Mouse (Mus musculus) forebrain, embryonic 13.5 days (tissue): Measurements from ENCODE around the gene Sash1. TPM values are rescaled to one million over a fixed set of nuclear protein-coding genes. Genes with fewer than 3 reads are reported as not detected.

Experiments
- ATAC-seq: fragments of 200-750 bp; cut with Nextera tagmentation; 2 replicates; pipeline ENCODE4 v1.8.0; 2017
- H3K27ac ChIP-seq: fragments of 300-500 bp; sonication (generic); 2 replicates; pipeline ENCODE4 v1.5.1; 2015; ENCODE audit warnings: inconsistent platforms, mild to moderate bottlenecking, moderate library complexity
- H3K27me3 ChIP-seq: fragments of 300-500 bp; sonication (generic); 2 replicates; pipeline ENCODE4 v1.6.1; 2015; ENCODE audit warnings: mild to moderate bottlenecking, inconsistent platforms
- H3K36me3 ChIP-seq: fragments of 300-500 bp; sonication (generic); 2 replicates; pipeline ENCODE4 v1.6.1; 2015; ENCODE audit warnings: mild to moderate bottlenecking, inconsistent platforms; ENCODE audit not compliant: poor library complexity, severe bottlenecking
- H3K4me1 ChIP-seq: fragments of 300-500 bp; sonication (generic); 2 replicates; pipeline ENCODE4 v1.6.1; 2015; ENCODE audit warnings: inconsistent platforms
- H3K4me2 ChIP-seq: fragments of 300-500 bp; sonication (generic); 2 replicates; pipeline ENCODE4 v1.6.1; 2015; ENCODE audit warnings: inconsistent platforms, mild to moderate bottlenecking, moderate library complexity
- H3K4me3 ChIP-seq: fragments of 300-500 bp; sonication (generic); 2 replicates; pipeline ENCODE4 v1.5.1; 2015; ENCODE audit warnings: mild to moderate bottlenecking, inconsistent platforms
- H3K9ac ChIP-seq: fragments of 300-500 bp; sonication (generic); 2 replicates; pipeline ENCODE4 v1.6.1; 2015; ENCODE audit warnings: mild to moderate bottlenecking, inconsistent platforms
- H3K9me3 ChIP-seq: fragments of 300-500 bp; sonication (generic); replicated peaks from 2 replicates; pipeline ENCODE4 v1.6.1; 2016; ENCODE audit warnings: inconsistent platforms
- WGBS: fragments of 180-500 bp; shearing (Covaris S2); methylation state at CpG from one replicate; pipeline ENCODE4 v1.1.7; 2015; 5-methylcytosine and 5-hydroxymethylcytosine counted together
- polyA plus RNA-seq: library from polyadenylated mRNA; unstranded; fragments of >200 nt; fragmentation: Nextera tagmentation; extraction: Ambion mirVana; gene quantifications from 2 replicates; pipeline ENCODE4 v1.2.1, GENCODE M21; 2015

The Sash1 gene
- polyA plus RNA-seq, 1 experiment from 2014 or later: 2.5 TPM

DNA sequence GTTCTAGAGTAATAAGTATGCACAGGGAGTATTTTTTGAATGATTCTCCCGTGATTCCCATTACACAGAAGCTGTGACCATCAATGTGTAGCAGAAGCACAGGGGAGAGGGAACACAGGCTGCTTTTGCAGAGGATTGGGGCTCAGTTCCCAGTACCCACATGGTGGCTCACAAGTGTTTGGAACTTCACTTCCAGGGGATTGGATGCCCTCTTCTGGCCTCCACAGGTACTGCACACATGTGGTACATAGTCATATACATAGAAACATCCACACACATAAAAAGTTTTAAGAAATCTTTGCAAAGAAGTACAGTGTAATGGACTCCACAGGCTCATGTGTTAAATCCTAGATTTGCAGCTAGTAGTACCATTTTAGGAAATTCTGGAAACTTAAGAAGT, 199.7 kb downstream of the Sash1 start:
- no peak overlapping the region for H3K27ac ChIP-seq
- ATAC-seq: no peak
- H3K9me3 ChIP-seq: no peaks in the 10 kb centered on the region
- no peak overlapping the region for H3K4me3 ChIP-seq
- 90% methylated on average over 1 of the region's 1 CpGs for WGBS
- H3K4me1 ChIP-seq: no peaks in the 10 kb centered on the region
- H3K36me3 ChIP-seq: no peaks in the 10 kb centered on the region
- no peak overlapping the region for H3K9ac ChIP-seq
- no peaks in the 10 kb centered on the region for H3K27me3 ChIP-seq
- H3K4me2 ChIP-seq: no peak overlapping the region

DNA sequence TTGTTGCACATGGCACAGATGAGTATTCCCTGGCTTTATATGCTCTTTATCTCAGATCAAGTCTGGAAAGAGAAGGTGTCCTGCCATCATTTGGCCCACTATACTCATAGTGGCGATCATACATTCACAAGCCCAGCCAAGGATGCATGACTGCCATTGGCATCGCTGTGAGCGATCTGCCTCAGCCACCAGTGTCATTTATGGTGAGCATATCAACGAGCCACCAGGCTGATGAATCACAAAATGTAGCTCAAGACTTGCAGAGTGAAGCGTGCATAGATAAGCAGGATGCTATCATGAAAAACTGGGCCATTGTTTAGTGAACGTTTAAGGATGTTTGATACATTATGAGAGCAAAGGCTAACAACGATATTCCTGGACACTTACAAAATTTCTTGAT, 200.6 kb downstream of the Sash1 start:
- Histone ChIP-seq H3K36me3 (no peaks in the 10 kb centered on the region), H3K27ac (no peak overlapping the region), H3K27me3 (no peaks in the 10 kb centered on the region), H3K4me3 (no peak overlapping the region), H3K4me1 (no peaks in the 10 kb centered on the region), H3K9ac (no peak overlapping the region), H3K4me2 (no peak overlapping the region), H3K9me3 (no peaks in the 10 kb centered on the region)
- no peak for ATAC-seq
- 91% methylated on average over 7 of the region's 7 CpGs for WGBS

DNA sequence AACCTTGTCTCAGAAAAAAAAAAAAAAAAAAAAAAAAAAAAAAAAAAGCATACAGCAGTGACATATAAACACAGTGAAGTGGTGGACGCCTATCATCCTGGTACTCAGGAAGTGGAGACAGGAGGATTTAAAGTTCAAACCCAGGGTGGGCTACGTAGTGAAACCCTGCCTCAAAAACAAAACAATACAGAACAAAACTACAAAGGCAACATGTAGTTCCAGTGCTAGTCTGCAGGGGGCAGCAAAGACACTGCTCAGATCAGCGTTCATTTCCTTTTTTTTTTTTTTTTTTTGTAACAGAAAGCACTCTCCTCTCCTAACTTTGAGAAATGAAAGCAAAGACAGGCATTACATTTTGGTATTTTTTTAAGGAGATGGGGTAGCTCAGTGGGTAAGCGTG, 203.0 kb downstream of the Sash1 start:
- Histone ChIP-seq H3K9ac (no peak overlapping the region), H3K4me2 (no peak overlapping the region), H3K27me3 (no peaks in the 10 kb centered on the region), H3K4me3 (no peak overlapping the region), H3K36me3 (no peaks in the 10 kb centered on the region), H3K9me3 (no peaks in the 10 kb centered on the region), H3K27ac (no peak overlapping the region), H3K4me1 (no peaks in the 10 kb centered on the region)
- 0 out of 2 replicates have a peak, but pooled peaks have one; percentile 19 for ATAC-seq
- 14% methylated on average over 4 of the region's 4 CpGs for WGBS

DNA sequence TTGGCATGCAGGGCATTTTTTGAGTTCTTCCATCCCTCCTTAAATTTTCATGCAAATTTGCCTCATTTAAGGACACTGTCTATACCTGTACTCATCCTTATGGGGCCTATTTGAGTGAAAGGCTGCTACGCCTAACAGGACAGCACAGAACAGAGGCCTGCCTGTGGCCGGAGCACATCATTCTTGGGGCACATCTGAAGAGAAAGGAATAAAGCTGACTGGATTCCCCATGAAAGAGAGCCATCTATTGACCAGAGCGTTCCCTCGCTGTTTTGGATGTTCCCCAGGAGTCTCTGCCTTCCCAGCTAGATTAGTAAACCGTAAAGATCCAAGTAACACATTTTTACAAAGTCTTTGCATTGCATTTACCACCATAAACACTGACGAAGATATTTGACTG, 203.5 kb downstream of the Sash1 start:
- no peak overlapping the region for H3K27ac ChIP-seq
- no peak overlapping the region for H3K4me3 ChIP-seq
- no peak overlapping the region for H3K4me2 ChIP-seq
- ATAC-seq: no peak
- no peaks in the 10 kb centered on the region for H3K27me3 ChIP-seq
- no peaks in the 10 kb centered on the region for H3K9me3 ChIP-seq
- H3K4me1 ChIP-seq: no peaks in the 10 kb centered on the region
- 84% methylated on average over 6 of the region's 6 CpGs for WGBS
- no peaks in the 10 kb centered on the region for H3K36me3 ChIP-seq
- no peak overlapping the region for H3K9ac ChIP-seq

DNA sequence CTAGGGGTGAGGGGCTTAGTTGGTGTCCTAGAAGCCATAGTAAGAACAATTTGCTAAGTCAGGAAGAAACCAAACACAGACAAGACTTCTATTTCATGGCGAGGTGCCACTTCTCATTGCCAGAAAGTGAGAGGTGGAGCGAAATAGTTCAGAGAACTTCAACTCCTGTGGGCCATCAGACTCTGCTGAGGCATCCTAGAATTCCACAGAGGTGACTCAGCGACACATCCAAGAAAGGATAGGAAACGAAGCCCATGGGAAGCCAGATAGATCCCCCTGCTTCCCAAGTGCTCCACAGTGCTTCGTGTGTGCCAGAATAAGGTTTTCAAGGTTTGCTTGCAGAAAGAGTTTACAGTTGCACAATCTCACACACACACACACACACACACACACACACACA, 209.1 kb downstream of the Sash1 start:
- Histone ChIP-seq H3K36me3 (no peaks in the 10 kb centered on the region), H3K27ac (no peak overlapping the region), H3K4me2 (no peak overlapping the region), H3K4me3 (no peak overlapping the region), H3K27me3 (no peaks in the 10 kb centered on the region), H3K9ac (no peak overlapping the region), H3K4me1 (no peaks in the 10 kb centered on the region), H3K9me3 (no peaks in the 10 kb centered on the region)
- ATAC-seq: no peak
- 91% methylated on average over 5 of the region's 5 CpGs for WGBS
